Mouse (Mus musculus) lung, embryonic 15.5 days (tissue): ENCODE measurements around the gene Ace2. TPM values are rescaled to one million over a fixed set of nuclear protein-coding genes. Genes with fewer than 3 reads are reported as not detected.

Experiments used
- ATAC-seq: fragments of 200-750 bp; cut with Nextera tagmentation; 2 replicates; pipeline ENCODE4 v1.8.0; 2017; ENCODE audit warnings: moderate number of reproducible peaks, borderline replicate concordance; ENCODE audit not compliant: low FRiP score, low TSS enrichment; ENCODE audit errors: extremely low read depth
- H3K27ac ChIP-seq: fragments of 300-500 bp; sonication (generic); 2 replicates; pipeline ENCODE4 v1.5.1; 2015; ENCODE audit warnings: moderate library complexity, mild to moderate bottlenecking, inconsistent platforms
- H3K27me3 ChIP-seq: fragments of 300-500 bp; sonication (generic); 2 replicates; pipeline ENCODE4 v1.6.1; 2015; ENCODE audit warnings: inconsistent platforms
- H3K36me3 ChIP-seq: fragments of 300-500 bp; sonication (generic); 2 replicates; pipeline ENCODE4 v1.6.1; 2015; ENCODE audit warnings: inconsistent platforms
- H3K4me1 ChIP-seq: fragments of 300-500 bp; sonication (generic); 2 replicates; pipeline ENCODE4 v1.6.1; 2015; ENCODE audit warnings: inconsistent platforms
- H3K4me2 ChIP-seq: fragments of 300-500 bp; sonication (generic); 2 replicates; pipeline ENCODE4 v1.6.1; 2015; ENCODE audit warnings: inconsistent platforms, mild to moderate bottlenecking, moderate library complexity
- H3K4me3 ChIP-seq: fragments of 300-500 bp; sonication (generic); 2 replicates; pipeline ENCODE4 v1.5.1; 2015; ENCODE audit warnings: mild to moderate bottlenecking, inconsistent platforms
- H3K9ac ChIP-seq: fragments of 300-500 bp; sonication (generic); 2 replicates; pipeline ENCODE4 v1.6.1; 2015; ENCODE audit warnings: inconsistent platforms
- H3K9me3 ChIP-seq: fragments of 300-500 bp; sonication (generic); 2 replicates; pipeline ENCODE4 v1.6.1; 2016; ENCODE audit warnings: inconsistent platforms
- WGBS: fragments of 180-500 bp; shearing (Covaris S2); methylation state at CpG from one replicate; pipeline ENCODE4 v1.1.7; 2015; 5-methylcytosine and 5-hydroxymethylcytosine counted together
- polyA plus RNA-seq: library from polyadenylated mRNA; unstranded; fragments of >200 nt; fragmentation: Nextera tagmentation; extraction: Ambion mirVana; gene quantifications from 2 replicates; pipeline ENCODE4 v1.2.1, GENCODE M21; 2015

Ace2 gene
- polyA plus RNA-seq, 1 experiment from 2014 or later = 1.9 TPM

- Histone ChIP-seq H3K36me3 (no peaks in the 10 kb centered on the region), H3K4me2 (no peak overlapping the region), H3K9me3 (no peaks in the 10 kb centered on the region), H3K9ac (no peak overlapping the region), H3K27ac (no peak overlapping the region), H3K4me1 (no peaks in the 10 kb centered on the region), H3K4me3 (no peak overlapping the region), H3K27me3 (peaks cover 3% of the 10 kb centered on the region)
- WGBS = 78% methylated on average over 4 of the region's 4 CpGs
- no peak for ATAC-seq
These were observed 3.8 kb upstream of the Ace2 start for GRCm38 (mm10) chrX:164135304-164135818.

- Histone ChIP-seq H3K27me3 (no peaks in the 10 kb centered on the region), H3K4me2 (no peak overlapping the region), H3K9me3 (no peaks in the 10 kb centered on the region), H3K9ac (no peak overlapping the region), H3K4me3 (no peak overlapping the region), H3K36me3 (no peaks in the 10 kb centered on the region), H3K27ac (no peak overlapping the region), H3K4me1 (no peaks in the 10 kb centered on the region; the same call in 1 of the 2 replicates)
- 57% methylated on average over 6 of the region's 6 CpGs for WGBS
- ATAC-seq = no peak
These were observed 6.5 kb downstream of the Ace2 start for GRCm38 (mm10) chrX:164145463-164146250.

- no peaks in the 10 kb centered on the region for H3K4me1 ChIP-seq
- H3K36me3 ChIP-seq = no peaks in the 10 kb centered on the region
- no peak overlapping the region for H3K4me3 ChIP-seq
- no peak overlapping the region for H3K4me2 ChIP-seq
- H3K9ac ChIP-seq = no peak overlapping the region
- 0 out of 2 replicates have a peak overlapping the region, but pooled peaks have one; percentile 15 for H3K27ac ChIP-seq
- ATAC-seq = peak; percentile 49; the same call in 1 of the 2 replicates
- no peaks in the 10 kb centered on the region for H3K27me3 ChIP-seq
- H3K9me3 ChIP-seq = no peaks in the 10 kb centered on the region
- 36% methylated on average over 2 of the region's 2 CpGs for WGBS
These were observed 13.6 kb downstream of the Ace2 start for GRCm38 (mm10) chrX:164152703-164153102.

GRCm38 (mm10) chrX:164153606-164154005 is 14.5 kb downstream of the Ace2 start:
- ATAC-seq = no peak

GRCm38 (mm10) chrX:164154594-164154993 is 15.5 kb downstream of the Ace2 start:
- Histone ChIP-seq H3K4me3 (no peak overlapping the region), H3K27me3 (no peaks in the 10 kb centered on the region), H3K9me3 (no peaks in the 10 kb centered on the region), H3K27ac (no peak overlapping the region), H3K36me3 (no peaks in the 10 kb centered on the region), H3K4me1 (no peaks in the 10 kb centered on the region), H3K9ac (no peak overlapping the region), H3K4me2 (no peak overlapping the region)
- no peak for ATAC-seq
- WGBS = 81% methylated on average over 5 of the region's 5 CpGs

More at GRCm38 (mm10) chrX:164153606-164154005, 14.5 kb downstream of the Ace2 start:
- H3K4me2 ChIP-seq = no peak overlapping the region
- H3K27ac ChIP-seq = 0 out of 2 replicates have a peak overlapping the region, but pooled peaks have one; percentile 15
- no peaks in the 10 kb centered on the region for H3K9me3 ChIP-seq
- no peaks in the 10 kb centered on the region for H3K36me3 ChIP-seq
- no peaks in the 10 kb centered on the region for H3K27me3 ChIP-seq
- no peaks in the 10 kb centered on the region for H3K4me1 ChIP-seq
- no peak overlapping the region for H3K9ac ChIP-seq
- no peak overlapping the region for H3K4me3 ChIP-seq

- no peak overlapping the region for H3K4me3 ChIP-seq
- H3K36me3 ChIP-seq = no peaks in the 10 kb centered on the region
- WGBS = 65% methylated on average over 1 of the region's 1 CpGs
- H3K4me1 ChIP-seq = no peaks in the 10 kb centered on the region
- no peaks in the 10 kb centered on the region; the same call in 1 of the 2 replicates for H3K27me3 ChIP-seq
- H3K4me2 ChIP-seq = no peak overlapping the region
- H3K27ac ChIP-seq = no peak overlapping the region
- no peak overlapping the region for H3K9ac ChIP-seq
- H3K9me3 ChIP-seq = no peaks in the 10 kb centered on the region
- no peak for ATAC-seq
These were observed 25.5 kb downstream of the Ace2 start for GRCm38 (mm10) chrX:164164681-164165080.

GRCm38 (mm10) chrX:164171034-164171433 is 31.9 kb downstream of the Ace2 start:
- ATAC-seq = no peak

GRCm38 (mm10) chrX:164173880-164174279 is 34.7 kb downstream of the Ace2 start:
- WGBS = 86% methylated on average over 4 of the region's 4 CpGs
- Histone ChIP-seq H3K4me2 (no peak overlapping the region), H3K4me1 (no peaks in the 10 kb centered on the region), H3K36me3 (no peaks in the 10 kb centered on the region), H3K27me3 (no peaks in the 10 kb centered on the region; the same call in 1 of the 2 replicates), H3K27ac (no peak overlapping the region), H3K9ac (no peak overlapping the region), H3K9me3 (no peaks in the 10 kb centered on the region), H3K4me3 (no peak overlapping the region)
- no peak for ATAC-seq

More at GRCm38 (mm10) chrX:164171034-164171433, 31.9 kb downstream of the Ace2 start:
- Histone ChIP-seq H3K9ac (no peak overlapping the region), H3K27ac (no peak overlapping the region), H3K4me3 (no peak overlapping the region), H3K36me3 (no peaks in the 10 kb centered on the region), H3K9me3 (no peaks in the 10 kb centered on the region), H3K27me3 (no peaks in the 10 kb centered on the region; the same call in 1 of the 2 replicates), H3K4me1 (no peaks in the 10 kb centered on the region), H3K4me2 (no peak overlapping the region)
- WGBS = 40% methylated on average over 2 of the region's 2 CpGs

- Histone ChIP-seq H3K4me2 (no peak overlapping the region), H3K9me3 (no peaks in the 10 kb centered on the region), H3K4me1 (no peaks in the 10 kb centered on the region), H3K4me3 (no peak overlapping the region), H3K27me3 (no peaks in the 10 kb centered on the region; the same call in 1 of the 2 replicates), H3K27ac (no peak overlapping the region), H3K9ac (no peak overlapping the region), H3K36me3 (no peaks in the 10 kb centered on the region)
- 88% methylated on average over 1 of the region's 1 CpGs for WGBS
- no peak for ATAC-seq
These were observed 36.2 kb downstream of the Ace2 start for GRCm38 (mm10) chrX:164175311-164175710.

GRCm38 (mm10) chrX:164175780-164176179 is 36.6 kb downstream of the Ace2 start:
- no peaks in the 10 kb centered on the region for H3K4me1 ChIP-seq
- H3K27ac ChIP-seq = no peak overlapping the region
- H3K9me3 ChIP-seq = no peaks in the 10 kb centered on the region
- no peak overlapping the region for H3K9ac ChIP-seq
- no peak for ATAC-seq
- no peak overlapping the region for H3K4me3 ChIP-seq
- no peak overlapping the region for H3K4me2 ChIP-seq
- H3K36me3 ChIP-seq = no peaks in the 10 kb centered on the region
- 68% methylated on average over 2 of the region's 2 CpGs for WGBS
- H3K27me3 ChIP-seq = no peaks in the 10 kb centered on the region; the same call in 1 of the 2 replicates

- Histone ChIP-seq H3K27me3 (no peaks in the 10 kb centered on the region; the same call in 1 of the 2 replicates), H3K4me2 (no peak overlapping the region), H3K4me1 (no peaks in the 10 kb centered on the region), H3K9me3 (no peaks in the 10 kb centered on the region), H3K9ac (no peak overlapping the region), H3K36me3 (no peaks in the 10 kb centered on the region), H3K4me3 (no peak overlapping the region), H3K27ac (no peak overlapping the region)
- 79% methylated on average over 2 of the region's 2 CpGs for WGBS
- no peak for ATAC-seq
These were observed 39.7 kb downstream of the Ace2 start for GRCm38 (mm10) chrX:164178856-164179255.

GRCm38 (mm10) chrX:164179746-164180145 is 40.6 kb downstream of the Ace2 start:
- no peak overlapping the region for H3K27ac ChIP-seq
- H3K36me3 ChIP-seq = no peaks in the 10 kb centered on the region
- H3K9ac ChIP-seq = no peak overlapping the region
- ATAC-seq = no peak
- no peak overlapping the region for H3K4me2 ChIP-seq
- H3K4me1 ChIP-seq = no peaks in the 10 kb centered on the region
- H3K9me3 ChIP-seq = no peaks in the 10 kb centered on the region
- H3K27me3 ChIP-seq = no peaks in the 10 kb centered on the region; the same call in 1 of the 2 replicates
- WGBS = 8% methylated on average over 3 of the region's 3 CpGs
- H3K4me3 ChIP-seq = no peak overlapping the region
